ENCODE assay signal across 3 mouse cellular contexts in genomic region chr17:78689231-78689630, GRCm38 (mm10). TPM values are rescaled to one million over a fixed set of nuclear protein-coding genes. Genes with fewer than 3 reads are reported as not detected.
DNase-seq lines count a peak whose midpoint lies in the region.

No protein-coding gene starts in this region.

- peak; percentile 94 for DNase-seq in heart, adult 11 months
- peak; percentile 21 for DNase-seq in heart, adult 8-10 months (ENCODE audit: low spot score)
- DNase-seq in heart, adult 9 months (ENCODE audit: low spot score in 2 of 2): peak; percentile 18 to 29

RNA-seq across cellular contexts. Expression of gene Strn, which starts 47.8 kb away (rescaled TPM):
- total RNA-seq in heart, adult 8-10 months (2022): 10 to 100 TPM; 20.0 to 25.9 (median 24.3) TPM

Comparison
In these comparisons a context has a peak if more than half of its experiments do, and no peak if none do; other contexts are left out.
1. DNase-seq: peak in every context shown above with its lines; median percentile 94 in heart, adult 11 months; 24 in heart, adult 9 months; 21 in heart, adult 8-10 months.